Mouse (Mus musculus): ENCODE measurements at regions not wholly inside any gene's neighbourhood (a gene's known extent, or its start where the extent isn't known, plus 50 kb on each side); places are given as distances from the start of the nearest gene placed in this dataset.

GRCm38 (mm10) chr1:157048996-157049395, 59.5 kb downstream of the Tex35 start:
- H3K27ac ChIP-seq (ENCODE audit: low read depth, low read length): no peak overlapping the region
- H3K9me3 ChIP-seq (ENCODE audit: control insufficient read depth, low read length): no peaks in the 10 kb centered on the region
- ATAC-seq (ENCODE audit: insufficient read depth, low FRiP score, low TSS enrichment): no peak
- no peak overlapping the region for H3K9ac ChIP-seq (ENCODE audit: low read length)
- H3K27me3 ChIP-seq (ENCODE audit: control insufficient read depth, insufficient read depth, low read length): no peaks in the 10 kb centered on the region
- no peak for DNase-seq (ENCODE audit: low spot score)
- H3K4me2 ChIP-seq (ENCODE audit: low read depth): no peak overlapping the region
- no peak overlapping the region for H3K4me3 ChIP-seq (ENCODE audit: low read depth, low read length)
- WGBS: 87% methylated on average over 3 of the region's 3 CpGs
- peaks cover 14% of the 10 kb centered on the region for H3K4me1 ChIP-seq (ENCODE audit: control insufficient read depth, insufficient read depth, low read length)
- H3K36me3 ChIP-seq (ENCODE audit: control insufficient read depth, insufficient read depth, low read length): no peaks in the 10 kb centered on the region

GRCm38 (mm10) chr1:157048201-157048923, 60.1 kb downstream of the Tex35 start:
- no peaks in the 10 kb centered on the region for H3K27me3 ChIP-seq (ENCODE audit: control insufficient read depth, insufficient read depth, low read length)
- ATAC-seq (ENCODE audit: insufficient read depth, low FRiP score, low TSS enrichment): peak; percentile 85

GRCm38 (mm10) chr1:157047751-157048200, 60.7 kb downstream of the Tex35 start:
- no peak overlapping the region for H3K4me3 ChIP-seq (ENCODE audit: low read depth, low read length)
- H3K27me3 ChIP-seq (ENCODE audit: control insufficient read depth, insufficient read depth, low read length): no peaks in the 10 kb centered on the region
- WGBS: 54% methylated on average over 4 of the region's 4 CpGs
- H3K27ac ChIP-seq (ENCODE audit: low read depth, low read length): no peak overlapping the region
- no peak for DNase-seq (ENCODE audit: low spot score)
- ATAC-seq (ENCODE audit: insufficient read depth, low FRiP score, low TSS enrichment): peak; percentile 52
- H3K9ac ChIP-seq (ENCODE audit: low read length): no peak overlapping the region
- no peaks in the 10 kb centered on the region for H3K36me3 ChIP-seq (ENCODE audit: control insufficient read depth, insufficient read depth, low read length)
- H3K4me1 ChIP-seq (ENCODE audit: control insufficient read depth, insufficient read depth, low read length): peaks cover 14% of the 10 kb centered on the region
- no peaks in the 10 kb centered on the region for H3K9me3 ChIP-seq (ENCODE audit: control insufficient read depth, low read length)
- no peak overlapping the region for H3K4me2 ChIP-seq (ENCODE audit: low read depth)

More at GRCm38 (mm10) chr1:157048201-157048923, 60.1 kb downstream of the Tex35 start:
- Histone ChIP-seq H3K4me2 (ENCODE audit: low read depth) (no peak overlapping the region), H3K9me3 (ENCODE audit: control insufficient read depth, low read length) (no peaks in the 10 kb centered on the region), H3K4me3 (ENCODE audit: low read depth, low read length) (no peak overlapping the region), H3K9ac (ENCODE audit: low read length) (no peak overlapping the region), H3K4me1 (ENCODE audit: control insufficient read depth, insufficient read depth, low read length) (peaks cover 14% of the 10 kb centered on the region), H3K36me3 (ENCODE audit: control insufficient read depth, insufficient read depth, low read length) (no peaks in the 10 kb centered on the region), H3K27ac (ENCODE audit: low read depth, low read length) (peak overlapping the region; percentile 34; the same call in 1 of the 2 replicates)
- WGBS: 9% methylated on average over 11 of the region's 11 CpGs
- DNase-seq (ENCODE audit: low spot score): peak; percentile 67

GRCm38 (mm10) chr1:157046760-157047182, 61.7 kb downstream of the Tex35 start:
- no peak overlapping the region for H3K4me2 ChIP-seq (ENCODE audit: low read depth)
- H3K4me1 ChIP-seq (ENCODE audit: control insufficient read depth, insufficient read depth, low read length): peaks cover 14% of the 10 kb centered on the region
- no peak for DNase-seq (ENCODE audit: low spot score)
- no peak overlapping the region for H3K9ac ChIP-seq (ENCODE audit: low read length)
- no peaks in the 10 kb centered on the region for H3K27me3 ChIP-seq (ENCODE audit: control insufficient read depth, insufficient read depth, low read length)
- H3K36me3 ChIP-seq (ENCODE audit: control insufficient read depth, insufficient read depth, low read length): no peaks in the 10 kb centered on the region
- ATAC-seq (ENCODE audit: insufficient read depth, low FRiP score, low TSS enrichment): no peak
- H3K9me3 ChIP-seq (ENCODE audit: control insufficient read depth, low read length): no peaks in the 10 kb centered on the region
- no peak overlapping the region for H3K27ac ChIP-seq (ENCODE audit: low read depth, low read length)
- H3K4me3 ChIP-seq (ENCODE audit: low read depth, low read length): no peak overlapping the region
- WGBS: 66% methylated on average over 4 of the region's 4 CpGs

DNA sequence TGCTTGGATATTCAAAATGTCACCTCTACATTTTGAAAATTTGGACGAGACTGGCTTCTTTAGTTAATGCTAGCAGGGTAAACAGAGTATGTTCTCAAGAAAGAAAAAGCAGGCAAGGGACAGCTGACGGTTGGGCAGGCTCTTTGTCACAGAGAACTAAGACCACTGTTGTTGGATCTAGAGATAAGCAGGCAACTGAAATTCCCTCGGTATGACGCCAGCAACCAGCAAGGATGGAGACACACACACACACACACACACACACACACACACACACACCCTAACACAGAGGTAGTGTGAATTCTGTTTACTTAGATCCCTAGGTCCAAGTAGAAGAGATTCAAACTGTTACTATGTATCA, 68.7 kb downstream of the Tex35 start:
- ATAC-seq (ENCODE audit: insufficient read depth, low FRiP score, low TSS enrichment) (no peak), DNase-seq (ENCODE audit: low spot score) (no peak)
- WGBS: 46% methylated on average over 4 of the region's 4 CpGs
- H3K27me3 ChIP-seq (ENCODE audit: control insufficient read depth, insufficient read depth, low read length): no peaks in the 10 kb centered on the region
- no peaks in the 10 kb centered on the region for H3K36me3 ChIP-seq (ENCODE audit: control insufficient read depth, insufficient read depth, low read length)
- H3K4me1 ChIP-seq (ENCODE audit: control insufficient read depth, insufficient read depth, low read length): 0 out of 2 replicates have a peak, but pooled peaks cover 2% of the 10 kb centered on the region
- H3K9me3 ChIP-seq (ENCODE audit: control insufficient read depth, low read length): no peaks in the 10 kb centered on the region
- no peak overlapping the region for H3K27ac ChIP-seq (ENCODE audit: low read depth, low read length)
- no peak overlapping the region for H3K4me3 ChIP-seq (ENCODE audit: low read depth, low read length)
- no peak overlapping the region for H3K9ac ChIP-seq (ENCODE audit: low read length)
- no peak overlapping the region for H3K4me2 ChIP-seq (ENCODE audit: low read depth)

DNA sequence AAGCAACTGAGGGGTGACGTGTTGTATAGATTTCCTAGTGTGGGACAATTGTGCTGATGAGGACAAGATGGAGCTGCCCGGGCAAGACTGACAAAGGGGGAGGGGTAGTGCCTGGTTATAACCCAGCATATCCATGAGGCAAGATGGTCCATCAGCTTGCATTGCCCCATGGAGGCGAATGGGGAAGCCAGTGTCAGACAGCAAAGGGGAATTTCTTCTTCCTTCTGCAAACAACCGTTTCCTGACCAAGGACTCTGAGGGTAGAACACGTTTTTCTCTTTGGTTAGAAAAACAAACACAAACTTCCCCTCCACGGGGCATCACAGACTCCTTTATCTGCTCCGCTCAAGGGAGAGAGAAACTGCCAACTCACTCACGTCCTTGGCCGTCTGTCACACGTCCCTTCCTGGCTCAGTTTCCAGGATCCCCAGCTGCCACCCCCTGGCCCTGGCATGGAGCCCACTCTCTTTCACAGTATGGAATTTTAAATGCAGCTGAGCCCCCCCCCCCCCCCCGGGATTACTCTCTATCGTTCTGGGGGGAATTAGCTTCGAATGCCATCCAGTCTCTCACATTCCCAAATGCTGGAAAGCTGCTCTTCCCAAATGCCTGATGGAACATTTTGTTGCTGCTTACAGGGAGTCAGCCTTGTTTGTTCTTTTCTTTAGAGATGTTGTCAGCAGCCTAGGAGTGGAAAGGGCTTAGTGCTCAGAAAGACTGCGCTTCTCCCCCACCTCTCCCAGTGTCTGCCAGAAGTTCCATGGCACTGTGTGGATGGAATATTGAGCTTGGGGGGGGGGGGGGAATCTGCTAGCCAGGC, 69.3 kb downstream of the Tex35 start:
- DNase-seq (ENCODE audit: low spot score): peak; percentile 47
- H3K4me2 ChIP-seq (ENCODE audit: low read depth): 0 out of 2 replicates have a peak overlapping the region, but pooled peaks have one; percentile 8
- 0 out of 2 replicates have a peak, but pooled peaks cover 2% of the 10 kb centered on the region for H3K4me1 ChIP-seq (ENCODE audit: control insufficient read depth, insufficient read depth, low read length)
- ATAC-seq (ENCODE audit: insufficient read depth, low FRiP score, low TSS enrichment): peak; percentile 81
- H3K27me3 ChIP-seq (ENCODE audit: control insufficient read depth, insufficient read depth, low read length): no peaks in the 10 kb centered on the region
- no peak overlapping the region for H3K4me3 ChIP-seq (ENCODE audit: low read depth, low read length)
- H3K36me3 ChIP-seq (ENCODE audit: control insufficient read depth, insufficient read depth, low read length): no peaks in the 10 kb centered on the region
- peak overlapping the region; percentile 40; the same call in 1 of the 2 replicates for H3K27ac ChIP-seq (ENCODE audit: low read depth, low read length)
- no peaks in the 10 kb centered on the region for H3K9me3 ChIP-seq (ENCODE audit: control insufficient read depth, low read length)
- no peak overlapping the region for H3K9ac ChIP-seq (ENCODE audit: low read length)
- WGBS: 21% methylated on average over 14 of the region's 14 CpGs

GRCm38 (mm10) chr1:157038111-157039008, 70.1 kb downstream of the Tex35 start:
- no peaks in the 10 kb centered on the region for H3K36me3 ChIP-seq (ENCODE audit: control insufficient read depth, insufficient read depth, low read length)
- H3K27ac ChIP-seq (ENCODE audit: low read depth, low read length): peak overlapping the region; percentile 40; the same call in 1 of the 2 replicates
- ATAC-seq (ENCODE audit: insufficient read depth, low FRiP score, low TSS enrichment) (no peak), DNase-seq (ENCODE audit: low spot score) (no peak)
- no peak overlapping the region for H3K4me2 ChIP-seq (ENCODE audit: low read depth)
- H3K9ac ChIP-seq (ENCODE audit: low read length): no peak overlapping the region
- 0 out of 2 replicates have a peak, but pooled peaks cover 2% of the 10 kb centered on the region for H3K4me1 ChIP-seq (ENCODE audit: control insufficient read depth, insufficient read depth, low read length)
- WGBS: 63% methylated on average over 14 of the region's 14 CpGs
- H3K9me3 ChIP-seq (ENCODE audit: control insufficient read depth, low read length): no peaks in the 10 kb centered on the region
- H3K27me3 ChIP-seq (ENCODE audit: control insufficient read depth, insufficient read depth, low read length): no peaks in the 10 kb centered on the region
- no peak overlapping the region for H3K4me3 ChIP-seq (ENCODE audit: low read depth, low read length)

Measured in neural tube, embryonic 11.5 days (tissue).